Mouse (Mus musculus) MEL (cell line): ENCODE measurements around the gene Med23.

Source experiments
- CTCF ChIP-seq, 3 experiments: IDR thresholded peaks in 2 of 3; conservative IDR thresholded peaks in 1 of 3; 2 replicates each; pipeline ENCODE4 v1.5.1; 2011 to 2012; ENCODE audit warnings: low read length in 3 of 3, low read depth in 2 of 3, mild to moderate bottlenecking in 2 of 3, improper control_type of control experiment in 1 of 3, inconsistent platforms in 1 of 3, mixed read lengths in 1 of 3, moderate library complexity in 1 of 3; ENCODE audit not compliant: control insufficient read depth in 1 of 3, insufficient read depth in 1 of 3, poor library complexity in 1 of 3, severe bottlenecking in 1 of 3
- EP300 ChIP-seq, 2 experiments: IDR thresholded peaks; 2 replicates each; pipeline ENCODE4 v1.6.1; 2011; ENCODE audit warnings: improper control_type of control experiment in 2 of 2, low read length in 2 of 2, low read depth in 1 of 2, mild to moderate bottlenecking in 1 of 2
- GABPA ChIP-seq: IDR thresholded peaks from 2 replicates; pipeline ENCODE4 v1.6.1; 2012; ENCODE audit warnings: low read depth, mild to moderate bottlenecking, inconsistent platforms, low read length, improper control_type of control experiment, moderate library complexity
- MAZ ChIP-seq: IDR thresholded peaks from 2 replicates; pipeline ENCODE4 v1.6.1; 2012; ENCODE audit warnings: low read depth, mild to moderate bottlenecking, inconsistent platforms, low read length, improper control_type of control experiment
- POLR2A ChIP-seq, 2 experiments: IDR thresholded peaks; 2 replicates each; pipeline ENCODE4 v1.6.1; 2011 to 2012; ENCODE audit warnings: low read length in 2 of 2, mild to moderate bottlenecking in 2 of 2, control low read depth in 1 of 2, improper control_type of control experiment in 1 of 2, low read depth in 1 of 2, moderate library complexity in 1 of 2; ENCODE audit not compliant: control insufficient read depth in 1 of 2, insufficient read depth in 1 of 2, poor library complexity in 1 of 2
- RAD21 ChIP-seq: IDR thresholded peaks from 2 replicates; pipeline ENCODE4 v1.6.1; 2011; ENCODE audit warnings: mild to moderate bottlenecking, low read depth, low read length, improper control_type of control experiment
- TCF12 ChIP-seq: IDR thresholded peaks from 2 replicates; pipeline ENCODE4 v1.6.1; 2014; ENCODE audit warnings: low read depth, mild to moderate bottlenecking, inconsistent platforms, low read length, improper control_type of control experiment, moderate library complexity
- USF1 ChIP-seq: IDR thresholded peaks from 2 replicates; pipeline ENCODE4 v1.6.1; 2014; ENCODE audit warnings: low read depth, mild to moderate bottlenecking, inconsistent platforms, low read length, improper control_type of control experiment, moderate library complexity
- ZC3H11A ChIP-seq: IDR thresholded peaks from 2 replicates; pipeline ENCODE4 v1.6.1; 2012; ENCODE audit warnings: low read depth, mild to moderate bottlenecking, inconsistent platforms, low read length, improper control_type of control experiment
- ZNF384 ChIP-seq: IDR thresholded peaks from 2 replicates; pipeline ENCODE4 v1.6.1; 2012; ENCODE audit warnings: low read depth, mild to moderate bottlenecking, inconsistent platforms, low read length, improper control_type of control experiment

DNA sequence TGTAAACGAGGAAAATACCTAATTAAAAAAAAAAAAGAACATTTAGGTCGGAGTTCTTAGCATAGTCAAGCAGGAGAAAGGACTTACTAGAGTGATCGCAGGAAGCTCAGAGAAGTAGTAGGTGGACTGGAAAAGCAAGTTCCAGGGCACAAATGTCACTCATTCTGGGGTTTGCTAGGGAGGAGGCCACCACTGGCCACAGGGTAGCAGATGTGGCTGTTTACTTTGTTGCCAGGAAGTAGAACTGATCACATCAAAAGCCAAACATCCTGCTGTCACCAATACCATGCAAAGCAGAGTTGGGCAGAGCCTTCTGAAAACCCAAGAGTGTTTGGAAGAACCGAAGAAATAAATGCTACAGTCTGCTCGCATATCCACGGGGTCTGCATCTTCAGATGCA is 84.1 kb downstream of the Med23 start:
- TF ChIP-seq ZNF384 (no peak), TCF12 (no peak), ZC3H11A (no peak), MAZ (no peak), CTCF (IDR thresholded peaks at IDR 0.05 in 2 of 3, conservative IDR thresholded peaks at IDR 0.05 in 1 of 3; ENCODE audit: control insufficient read depth in 1 of 3, insufficient read depth in 1 of 3, low read depth in 2 of 3, low read length in 3 of 3, poor library complexity in 1 of 3, severe bottlenecking in 1 of 3) (no peak), USF1 (no peak), EP300 (IDR thresholded peaks at IDR 0.05; ENCODE audit: low read depth in 1 of 2, low read length in 2 of 2) (no peak), RAD21 (no peak), GABPA (no peak), POLR2A (IDR thresholded peaks at IDR 0.05; ENCODE audit: control insufficient read depth in 1 of 2, insufficient read depth in 1 of 2, low read depth in 1 of 2, low read length in 2 of 2, poor library complexity in 1 of 2) (no peak)
